Mouse (Mus musculus): ENCODE results near the gene Guca2b.
A peak's percentile ranks its signal among the peaks of the same experiment; 100 is the strongest.
"Not testable (repeated sequence)": the region's sequence is repeated elsewhere in the genome, so short reads cannot be mapped to it uniquely, and the experiment has no call there.

Guca2b gene

GRCm38 (mm10) chr4:119642666-119643065, 16.1 kb downstream of the Guca2b start:
- no peak for DNase-seq

- DNase-seq = no peak
Measured at GRCm38 (mm10) chr4:119638656-119639055, 20.1 kb downstream of the Guca2b start.

GRCm38 (mm10) chr4:119637946-119638345, 20.8 kb downstream of the Guca2b start:
- no peak for DNase-seq

- DNase-seq = no peak
Measured at GRCm38 (mm10) chr4:119637176-119637845, 21.4 kb downstream of the Guca2b start, which contains the start of gene Guca2a. Gene Guca2a, plus strand, starts transcription at chr4:119637704.

GRCm38 (mm10) chr4:119636731-119637130, 22.0 kb downstream of the Guca2b start:
- DNase-seq = no peak

DNA sequence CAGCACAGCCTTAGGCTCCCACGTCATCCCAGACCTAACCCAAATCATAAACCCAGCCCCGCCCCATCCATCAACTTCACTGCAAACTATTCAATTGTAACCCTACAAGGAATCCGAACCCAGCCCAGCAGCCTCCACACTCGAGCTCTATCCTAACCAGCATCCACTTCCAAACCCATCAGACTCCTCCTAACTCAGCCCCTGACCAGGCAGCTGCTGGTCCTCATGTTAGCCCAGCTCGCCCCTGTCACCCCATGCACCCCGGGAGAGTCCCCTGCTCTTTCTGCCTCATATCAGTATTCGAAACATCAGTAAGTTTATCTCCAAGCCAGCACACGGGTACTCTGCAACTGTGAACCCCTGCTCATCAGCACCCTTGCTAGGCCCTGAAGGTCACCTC, 23.1 kb downstream of the Guca2b start:
- no peak for DNase-seq

GRCm38 (mm10) chr4:119634908-119635660, 23.7 kb downstream of the Guca2b start:
- DNase-seq = no peak

DNA sequence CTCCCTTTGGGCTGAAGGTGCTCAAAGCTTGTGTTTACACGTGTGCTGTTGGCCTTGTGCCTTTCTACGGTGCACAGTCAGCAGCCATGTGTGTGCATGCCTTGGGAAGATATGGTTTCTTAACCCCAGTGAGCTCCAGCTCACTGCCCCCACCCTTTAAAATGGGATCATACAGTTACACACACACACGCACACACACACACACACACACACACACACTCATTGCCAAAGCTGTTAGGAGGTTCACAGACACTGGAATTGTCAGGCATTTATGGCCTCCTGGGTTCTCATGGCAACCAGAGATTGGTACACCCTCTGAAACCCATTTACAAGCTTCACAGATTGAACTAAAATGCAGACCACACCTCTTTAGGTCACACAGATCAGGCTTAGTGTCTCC, 24.8 kb downstream of the Guca2b start:
- no peak for DNase-seq

- no peak for DNase-seq
Measured at GRCm38 (mm10) chr4:119633342-119633741, 25.4 kb downstream of the Guca2b start.

GRCm38 (mm10) chr4:119632721-119633120, 26.0 kb downstream of the Guca2b start:
- no peak for DNase-seq

- peak; percentile 62 for DNase-seq
Measured at GRCm38 (mm10) chr4:119631115-119631919, 27.4 kb downstream of the Guca2b start.

DNA sequence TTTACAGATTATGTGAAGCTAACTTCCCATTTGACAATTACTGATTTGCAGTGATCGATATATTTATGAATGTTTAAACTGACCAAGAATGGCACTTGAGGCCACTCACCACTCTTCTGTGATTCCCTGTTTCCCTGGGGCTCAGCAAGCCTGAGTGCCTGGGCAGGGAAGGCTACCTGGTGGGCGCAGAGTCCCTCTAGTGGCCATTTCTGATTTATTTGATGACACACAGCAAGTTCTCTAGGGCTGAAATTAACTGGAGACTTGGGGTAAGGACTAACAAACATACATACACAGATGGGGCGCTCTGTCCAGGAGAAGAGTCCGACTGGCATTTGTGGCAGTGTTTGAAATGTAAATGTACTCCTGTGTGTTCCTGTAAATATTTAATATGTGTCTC, 30.4 kb downstream of the Guca2b start:
- not testable (repeated sequence) for DNase-seq

- no peak for DNase-seq
Measured at GRCm38 (mm10) chr4:119627317-119627716, 31.4 kb downstream of the Guca2b start.

DNA sequence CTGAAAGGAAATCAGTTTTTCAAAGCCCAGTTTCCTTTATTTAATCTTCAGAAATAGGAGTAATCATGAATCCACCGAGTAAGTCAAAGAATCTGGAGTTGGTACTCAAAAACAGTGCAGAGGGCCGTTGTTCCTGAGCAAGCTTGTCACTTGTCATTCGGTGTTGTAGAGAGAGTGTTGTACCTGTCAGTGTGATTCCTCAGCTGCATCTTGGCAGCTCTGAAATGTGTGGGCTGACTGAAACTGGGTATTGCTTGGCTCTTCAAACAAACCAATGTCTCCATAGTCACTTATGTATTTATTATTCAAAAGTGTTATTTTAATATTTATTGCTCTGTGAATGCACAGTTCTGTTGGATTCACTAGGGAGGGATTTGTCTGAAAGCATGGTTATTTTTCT, 31.9 kb downstream of the Guca2b start:
- no peak for DNase-seq

GRCm38 (mm10) chr4:119626081-119626645, 32.6 kb downstream of the Guca2b start:
- DNase-seq = no peak

GRCm38 (mm10) chr4:119614724-119615123, 44.0 kb downstream of the Guca2b start:
- DNase-seq = no peak

- no peak for DNase-seq
Measured at GRCm38 (mm10) chr4:119614078-119614477, 44.7 kb downstream of the Guca2b start.

DNA sequence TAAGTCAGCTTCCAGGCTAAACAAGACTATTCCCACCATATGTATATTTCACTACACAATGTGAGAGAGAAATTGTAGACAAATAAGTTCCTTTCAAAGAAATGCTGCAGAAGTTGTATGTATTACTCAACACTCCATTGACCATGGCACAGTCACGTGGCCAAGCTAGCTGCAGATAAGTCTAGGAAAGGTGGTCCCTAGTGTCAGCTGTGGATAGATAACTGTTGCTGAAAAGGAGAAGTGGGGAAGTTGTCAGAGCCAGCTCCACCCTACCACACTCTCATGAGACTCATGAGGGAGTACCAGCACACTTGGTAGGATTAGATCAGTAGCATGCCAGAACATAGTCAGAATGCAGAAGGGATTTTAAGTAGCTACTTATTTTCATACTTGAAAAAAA, 49.3 kb downstream of the Guca2b start:
- DNase-seq = no peak

Measured in lung, postnatal 14 days (tissue).